Mouse (Mus musculus) monocyte, adult 2 months (primary cell): ENCODE measurements around the gene Col6a5.

Experiments used
- DNase-seq, 2 experiments: peaks; one replicate each; pipeline ENCODE4 v3.0.0; 2022; ENCODE audit warnings: low spot score in 2 of 2, low read depth in 1 of 2

Gene Col6a5

DNA sequence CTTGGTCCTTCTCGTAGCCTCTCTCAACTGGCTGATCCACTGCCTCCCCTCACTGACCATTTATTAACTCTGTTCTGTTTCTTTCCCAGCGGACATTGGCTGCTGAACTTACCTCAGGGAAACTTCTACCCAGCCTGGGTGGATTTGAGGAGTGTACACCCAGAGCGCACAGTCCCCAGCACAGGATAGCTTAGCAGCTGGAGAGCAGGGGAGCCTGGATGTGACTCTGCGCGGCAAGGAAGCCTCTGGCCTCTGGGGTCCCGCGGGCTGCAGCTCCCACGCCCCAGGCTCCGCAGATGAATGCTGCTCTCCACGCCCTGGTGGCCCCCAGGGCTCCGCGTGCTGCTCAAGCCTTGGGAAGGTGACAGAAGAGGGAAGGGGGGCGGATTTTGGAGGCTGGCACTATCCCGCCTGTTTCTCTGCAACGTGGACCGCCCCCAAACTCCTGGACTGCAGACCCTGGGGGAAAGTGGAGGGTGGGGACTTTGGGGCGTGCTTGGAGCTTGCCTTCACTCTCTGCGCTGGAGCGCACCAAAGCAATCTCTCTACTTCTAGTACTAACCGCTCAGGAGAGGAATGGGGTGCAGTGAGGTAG is 132.6 kb downstream of the Col6a5 start, which contains the start of gene Col6a6:
Gene Col6a6, minus strand, starts transcription at position 370 of the 595 bp plus-strand sequence.
- no peak for DNase-seq

DNA sequence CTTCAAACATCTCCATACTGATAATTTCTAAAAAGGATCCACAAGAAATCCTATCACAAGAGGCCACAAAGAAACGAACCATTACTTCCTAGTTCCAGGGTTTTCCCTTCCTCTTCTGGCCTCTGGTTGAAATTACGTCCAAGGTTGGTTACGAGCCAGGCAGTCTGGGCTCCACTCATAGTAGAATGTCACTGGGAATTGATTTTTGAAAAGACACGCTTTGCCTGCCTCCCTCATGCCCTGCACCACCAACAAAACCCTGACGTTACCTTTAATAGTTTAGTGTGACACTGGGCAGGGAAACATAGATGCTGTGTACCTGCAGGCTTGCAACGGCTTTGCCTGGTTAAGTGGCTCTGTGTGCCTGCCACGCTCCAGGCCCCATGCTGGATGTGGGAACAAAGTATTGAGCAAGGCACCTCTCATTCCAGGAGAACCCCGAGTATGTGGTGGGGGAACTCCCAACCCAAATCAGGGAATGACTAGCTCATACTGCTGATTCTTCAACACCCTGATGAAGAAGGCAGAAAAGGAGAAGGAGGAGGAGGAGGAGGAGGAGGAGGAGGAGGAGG is 133.3 kb downstream of the Col6a5 start:
- DNase-seq: no peak

DNA sequence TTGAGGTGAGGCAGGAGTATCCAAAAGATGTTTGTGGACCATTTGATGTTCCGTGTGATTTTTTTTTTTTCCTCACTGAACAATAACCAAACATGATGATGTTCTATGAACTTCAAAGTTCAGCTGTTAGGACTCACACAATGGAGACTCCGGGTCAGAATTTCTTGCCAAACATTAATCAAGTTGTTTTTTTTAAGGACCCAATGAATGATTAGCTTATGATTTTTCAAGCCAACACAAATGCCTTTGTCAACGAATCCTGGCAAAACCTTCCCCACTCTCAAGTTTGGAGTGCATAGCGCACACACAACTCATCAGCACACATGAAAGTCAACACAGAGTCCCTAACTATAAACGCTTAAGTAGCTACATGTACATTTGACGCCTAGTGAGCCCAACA is 139.7 kb downstream of the Col6a5 start:
- DNase-seq: no peak

DNA sequence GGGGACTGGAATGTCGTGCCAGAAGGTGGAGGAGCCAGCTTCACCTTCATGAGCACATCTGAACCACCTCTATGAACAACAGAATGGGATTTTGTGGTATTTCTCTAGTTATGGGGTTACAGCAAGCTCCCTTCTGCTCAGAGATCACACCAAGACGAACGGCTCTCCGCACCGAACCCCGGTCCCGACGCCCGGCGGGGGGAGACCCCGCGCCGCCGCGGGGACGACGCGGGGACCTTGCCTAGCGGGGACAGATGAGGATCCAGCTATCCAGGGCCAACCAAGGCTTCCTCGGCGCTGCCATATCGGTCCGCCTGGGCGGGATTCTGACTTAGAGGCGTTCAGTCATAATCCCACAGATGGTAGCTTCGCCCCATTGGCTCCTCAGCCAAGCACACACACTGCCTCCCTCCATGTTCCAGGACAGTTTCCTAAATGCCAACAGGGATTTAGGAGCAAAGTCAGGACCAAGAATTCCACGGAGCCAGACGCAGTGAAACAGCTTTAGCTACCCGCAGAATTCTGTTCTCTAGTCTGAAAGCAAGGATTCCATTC is 141.2 kb downstream of the Col6a5 start:
- DNase-seq: no peak

DNA sequence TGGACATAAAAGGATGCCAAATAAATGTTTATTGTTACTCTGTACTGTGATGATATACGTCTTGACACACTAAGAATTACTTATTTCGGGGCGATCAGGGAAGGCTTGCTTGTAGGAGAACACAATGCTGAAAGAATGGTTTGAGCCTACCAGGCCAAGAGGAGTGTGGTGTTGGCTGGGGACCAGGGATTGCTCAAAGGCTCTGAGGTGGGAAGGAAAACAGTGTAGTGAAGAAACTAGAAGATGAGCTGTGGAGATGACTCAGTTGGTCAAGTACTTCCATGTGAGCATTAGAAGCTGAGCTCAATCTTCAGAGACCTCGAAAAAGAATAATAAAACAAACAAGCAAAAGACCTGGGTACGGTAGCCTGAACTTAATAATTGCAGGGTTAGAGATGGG is 146.0 kb downstream of the Col6a5 start:
- DNase-seq: no peak

DNA sequence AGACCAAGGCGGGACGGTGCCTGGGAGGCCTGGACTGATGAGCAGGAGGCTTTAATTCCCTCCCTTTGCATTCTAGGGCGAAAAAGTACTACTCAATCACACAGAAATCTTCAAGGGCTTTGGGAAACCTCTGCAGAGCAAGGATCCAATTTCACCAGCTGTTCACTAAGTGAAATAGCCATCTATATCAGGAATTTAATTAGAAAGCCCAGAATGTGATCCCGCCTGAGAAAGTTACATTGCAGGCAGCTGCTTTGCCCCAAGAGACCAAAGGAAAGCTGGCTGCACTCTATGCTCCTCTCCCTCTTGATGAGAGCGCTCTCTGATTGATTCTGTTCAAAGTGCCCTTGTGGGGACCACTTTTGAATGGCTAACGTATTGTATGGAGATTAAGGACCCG is 149.0 kb downstream of the Col6a5 start:
- no peak for DNase-seq

DNA sequence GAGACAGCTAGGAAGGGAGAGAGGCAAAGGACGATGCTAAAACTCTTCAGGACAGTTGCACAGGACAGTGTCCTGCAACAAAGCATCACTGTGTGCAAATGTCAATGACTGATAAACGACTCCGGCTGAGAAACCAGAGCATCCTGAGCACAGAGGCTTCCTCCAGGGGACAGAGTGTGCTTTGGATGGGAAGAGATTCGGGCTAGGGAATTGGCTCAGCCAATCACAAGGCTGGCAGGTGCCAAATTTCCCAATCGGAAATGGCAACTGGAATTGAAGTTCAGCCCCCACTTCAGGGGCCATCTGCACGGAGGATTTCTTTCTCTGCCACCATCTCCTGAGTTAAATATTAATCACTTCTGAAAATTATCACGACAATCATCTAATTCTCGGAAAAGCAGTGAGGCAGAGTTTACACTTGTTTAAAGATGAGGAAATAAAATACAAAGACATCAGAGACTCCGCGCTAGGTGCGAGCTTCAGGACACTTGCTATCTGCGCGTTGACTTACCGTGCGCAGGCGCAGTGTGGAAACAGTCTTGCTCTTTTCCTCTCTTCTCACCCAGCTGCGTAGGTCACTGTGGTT is 151.4 kb downstream of the Col6a5 start:
- DNase-seq: no peak
